Mouse (Mus musculus) ES-E14 (cell line): ENCODE results near the gene Slc6a6. TPM values are rescaled to one million over a fixed set of nuclear protein-coding genes. Genes with fewer than 3 reads are reported as not detected.

Experiments
- DNase-seq: peaks from one replicate; pipeline ENCODE4 v3.0.0-alpha.2; 2013; ENCODE audit warnings: low read depth, low spot score
- H3K27ac ChIP-seq: 2 replicates; pipeline ENCODE4 v1.5.1; 2012; ENCODE audit warnings: low read depth, mild to moderate bottlenecking, low read length, moderate library complexity, mixed read lengths; ENCODE audit not compliant: poor library complexity, insufficient read depth, severe bottlenecking
- H3K36me3 ChIP-seq: 2 replicates; pipeline ENCODE4 v1.6.1; 2012; ENCODE audit warnings: mild to moderate bottlenecking, low read length, moderate library complexity, mixed read lengths; ENCODE audit not compliant: control insufficient read depth, poor library complexity, insufficient read depth, severe bottlenecking
- H3K4me1 ChIP-seq, 2 experiments: fragments of 150-350 bp in 1 of 2; sonication (generic) in 1 of 2; 2 replicates each; pipeline ENCODE4 v1.6.1; 2012; ENCODE audit warnings: low read length in 2 of 2, mild to moderate bottlenecking in 1 of 2, mixed read lengths in 1 of 2; ENCODE audit not compliant: control insufficient read depth in 2 of 2, insufficient read depth in 2 of 2, poor library complexity in 1 of 2
- H3K4me3 ChIP-seq, 2 experiments: fragments of 150-350 bp in 1 of 2; sonication (generic) in 1 of 2; 2 replicates each; pipeline ENCODE4 v1.5.1; 2012; ENCODE audit warnings: low read length in 2 of 2, low read depth in 1 of 2, mild to moderate bottlenecking in 1 of 2, mixed read lengths in 1 of 2; ENCODE audit not compliant: insufficient read depth in 1 of 2, poor library complexity in 1 of 2, severe bottlenecking in 1 of 2
- H3K9ac ChIP-seq: 2 replicates; pipeline ENCODE4 v1.6.1; 2012; ENCODE audit warnings: low read depth, mild to moderate bottlenecking, low read length, mixed read lengths; ENCODE audit not compliant: poor library complexity, insufficient read depth, severe bottlenecking
- H3K9me3 ChIP-seq: fragments of 150-350 bp; sonication (generic); 2 replicates; pipeline ENCODE4 v1.6.1; 2012; ENCODE audit warnings: low read depth, mild to moderate bottlenecking, low read length; ENCODE audit not compliant: control insufficient read depth, insufficient read depth
- CHD2 ChIP-seq: IDR thresholded peaks from 2 replicates; pipeline ENCODE4 v1.6.1; 2014; ENCODE audit warnings: mild to moderate bottlenecking, low read depth, low read length, inconsistent platforms
- HCFC1 ChIP-seq: IDR thresholded peaks from 2 replicates; pipeline ENCODE4 v1.6.1; 2012; ENCODE audit warnings: low read length, inconsistent platforms, borderline replicate concordance; ENCODE audit not compliant: insufficient read depth
- MAFK ChIP-seq: IDR thresholded peaks from 2 replicates; pipeline ENCODE4 v1.6.1; 2014; ENCODE audit warnings: mild to moderate bottlenecking, low read depth, low read length, inconsistent platforms; ENCODE audit not compliant: insufficient read depth
- ZC3H11A ChIP-seq: IDR thresholded peaks from 2 replicates; pipeline ENCODE4 v1.6.1; 2012; ENCODE audit warnings: low read depth, mild to moderate bottlenecking, inconsistent platforms, low read length, borderline replicate concordance
- ZNF384 ChIP-seq: IDR thresholded peaks from 2 replicates; pipeline ENCODE4 v1.6.1; 2012; ENCODE audit warnings: low read depth, low read length, inconsistent platforms
- in situ Hi-C, 2 experiments: fragments of 600-800 bp; cut with MboI; formaldehyde crosslinking; loops; one replicate each; pipeline ENCODE4 v1.15.1; 2025; ENCODE audit warnings: low sequenced_read_pairs in 2 of 2, inconsistent platforms in 1 of 2; ENCODE audit not compliant: unreplicated experiment in 2 of 2
- total RNA-seq: library from RNA; depleted of rRNA; stranded (reverse); fragments of 300-350 nt; gene quantifications from 2 replicates; pipeline ENCODE4 v1.2.3, GENCODE M21; 2012

The Slc6a6 gene
- total RNA-seq, 1 experiment, result 150 TPM

DNA sequence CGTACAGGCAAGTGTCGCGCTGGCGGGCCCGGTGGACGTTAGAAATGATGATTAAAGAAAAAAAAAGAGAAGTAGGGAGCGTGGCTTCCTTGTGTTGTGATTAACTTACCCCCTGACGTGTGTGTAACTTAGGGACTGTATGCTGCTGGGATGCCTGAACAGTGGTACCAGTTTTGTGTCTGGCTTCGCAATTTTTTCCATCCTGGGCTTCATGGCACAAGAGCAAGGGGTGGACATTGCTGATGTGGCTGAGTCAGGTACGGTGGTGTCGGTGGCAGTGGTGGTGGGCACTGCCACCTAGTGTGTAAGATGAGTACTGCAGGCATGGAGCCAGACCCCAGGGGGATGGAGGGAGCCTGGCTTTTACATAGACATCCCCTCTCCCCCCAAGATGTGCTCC, 57.2 kb downstream of the Slc6a6 start:
- Histone ChIP-seq H3K36me3 (peaks cover 68% of the 10 kb centered on the region), H3K9me3 (no peaks in the 10 kb centered on the region), H3K27ac (no peak overlapping the region), H3K4me1 (peaks cover 2 to 8% of the 10 kb centered on the region in 2 experiments; a peak in 3 of 4 replicates), H3K9ac (no peak overlapping the region), H3K4me3 (no peak overlapping the region)
- in situ Hi-C loops, result loop anchor here in 1 of 2 experiments (10.0 kb wide), 1 partner anchor 166 kb away; no protein-coding TSS in a partner anchor
- DNase-seq, result peak; percentile 39
- TF ChIP-seq MAFK, result 0 out of 2 replicates have a peak, but pooled peaks have one; percentile 63
- TF ChIP-seq ZC3H11A, result peak; percentile 91
- no peak for TF ChIP-seq HCFC1

DNA sequence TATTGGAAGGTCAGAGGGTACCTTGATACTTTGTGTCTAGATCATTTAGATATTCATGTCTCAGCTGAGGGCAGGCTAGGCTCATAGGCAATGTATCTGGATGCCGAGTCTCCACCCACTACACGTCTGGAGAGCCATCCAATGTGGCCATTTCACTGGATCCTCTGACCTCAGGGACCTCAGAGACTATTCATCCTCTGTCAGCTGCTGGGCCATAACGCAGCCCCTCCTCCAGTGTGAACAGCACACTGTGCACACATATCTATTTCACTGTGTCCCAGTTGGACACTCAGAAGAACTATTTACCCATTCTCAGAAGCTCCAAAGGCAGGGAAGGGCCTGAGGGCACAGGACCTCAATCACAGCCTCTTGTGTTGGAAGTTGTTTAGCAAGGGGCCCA, 58.6 kb downstream of the Slc6a6 start:
- TF ChIP-seq HCFC1 (no peak), ZNF384 (no peak), MAFK (no peak), CHD2 (no peak), ZC3H11A (no peak)
- H3K9ac ChIP-seq, result no peak overlapping the region
- no peak overlapping the region for H3K27ac ChIP-seq
- H3K9me3 ChIP-seq, result no peaks in the 10 kb centered on the region
- no peak overlapping the region for H3K4me3 ChIP-seq
- H3K36me3 ChIP-seq, result peaks cover 63% of the 10 kb centered on the region
- in situ Hi-C loops, result loop anchor here in 1 of 2 experiments (10.0 kb wide), 1 partner anchor 168 kb away; no protein-coding TSS in a partner anchor
- H3K4me1 ChIP-seq, result peaks cover 2 to 7% of the 10 kb centered on the region in 2 experiments; a peak in 3 of 4 replicates
- no peak for DNase-seq

GRCm38 (mm10) chr6:91742995-91743394, 59.1 kb downstream of the Slc6a6 start:
- peaks cover 0 to 3% of the 10 kb centered on the region in 2 experiments; a peak in 1 of 4 replicates for H3K4me1 ChIP-seq
- TF ChIP-seq CHD2, result no peak
- TF ChIP-seq HCFC1, result no peak
- no peak for TF ChIP-seq MAFK
- TF ChIP-seq ZNF384, result no peak
- TF ChIP-seq ZC3H11A, result no peak
- peaks cover 60% of the 10 kb centered on the region for H3K36me3 ChIP-seq
- no peak overlapping the region for H3K9ac ChIP-seq
- no peak overlapping the region for H3K4me3 ChIP-seq
- in situ Hi-C loops, result loop anchor here in 1 of 2 experiments (10.0 kb wide), 1 partner anchor 168 kb away; no protein-coding TSS in a partner anchor
- H3K9me3 ChIP-seq, result no peaks in the 10 kb centered on the region
- DNase-seq, result no peak
- no peak overlapping the region for H3K27ac ChIP-seq

DNA sequence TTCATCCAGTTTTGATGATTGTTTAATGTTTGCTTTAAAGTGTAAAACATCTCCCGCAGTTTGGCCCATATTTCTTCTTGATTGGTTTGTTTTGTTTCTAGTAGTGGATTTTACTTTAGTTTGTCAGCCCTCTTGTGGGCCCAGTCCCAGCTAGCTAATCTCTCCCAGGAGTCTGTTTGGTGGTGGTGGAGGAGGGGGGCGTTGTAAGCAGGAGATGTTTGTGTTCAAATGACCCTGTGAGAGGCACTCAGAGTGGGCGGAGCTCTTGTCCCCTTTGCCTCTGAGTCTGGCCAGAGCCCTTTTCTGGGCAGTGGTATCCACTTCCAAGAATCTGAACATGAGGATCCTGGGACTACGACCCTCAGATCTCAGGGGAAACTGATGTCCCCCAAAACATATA, 60.0 kb downstream of the Slc6a6 start:
- Histone ChIP-seq H3K27ac (no peak overlapping the region), H3K9ac (no peak overlapping the region), H3K9me3 (no peaks in the 10 kb centered on the region), H3K36me3 (peaks cover 61% of the 10 kb centered on the region), H3K4me3 (no peak overlapping the region), H3K4me1 (peaks cover 0 to 3% of the 10 kb centered on the region in 2 experiments; a peak in 1 of 4 replicates)
- no peak for DNase-seq
- in situ Hi-C loops, result loop anchor here in 1 of 2 experiments (10.0 kb wide), 1 partner anchor 169 kb away; no protein-coding TSS in a partner anchor
- TF ChIP-seq HCFC1, result no peak
- no peak for TF ChIP-seq ZNF384
- TF ChIP-seq ZC3H11A, result no peak
- no peak for TF ChIP-seq CHD2
- TF ChIP-seq MAFK, result no peak
